Mouse (Mus musculus) CH12.LX (cell line): ENCODE measurements around the gene Zfp54.
A peak's percentile ranks its signal among the peaks of the same experiment; 100 is the strongest.

Experiments
- BHLHE40 ChIP-seq: IDR thresholded peaks from 2 replicates; pipeline ENCODE4 v1.6.1; 2011; ENCODE audit warnings: mild to moderate bottlenecking, low read depth, low read length, improper control_type of control experiment
- CTCF ChIP-seq, 2 experiments: IDR thresholded peaks in 1 of 2; conservative IDR thresholded peaks in 1 of 2; 2 replicates each; pipeline ENCODE4 v1.5.1; 2011 to 2012; ENCODE audit warnings: low read depth in 2 of 2, low read length in 2 of 2, improper control_type of control experiment in 1 of 2, inconsistent platforms in 1 of 2, mild to moderate bottlenecking in 1 of 2, moderate library complexity in 1 of 2
- EP300 ChIP-seq: IDR thresholded peaks from 2 replicates; pipeline ENCODE4 v1.6.1; 2011; ENCODE audit warnings: low read length, improper control_type of control experiment
- JUND ChIP-seq: conservative IDR thresholded peaks from 2 replicates; pipeline ENCODE4 v1.6.1; 2011; ENCODE audit warnings: low read depth, low read length, improper control_type of control experiment
- MEF2A ChIP-seq: IDR thresholded peaks from 2 replicates; pipeline ENCODE4 v1.6.1; 2014; ENCODE audit warnings: low read depth, mild to moderate bottlenecking, inconsistent platforms, low read length, improper control_type of control experiment, borderline replicate concordance
- NRF1 ChIP-seq: IDR thresholded peaks from 2 replicates; pipeline ENCODE4 v1.6.1; 2014; ENCODE audit warnings: low read depth, mild to moderate bottlenecking, inconsistent platforms, low read length, improper control_type of control experiment, moderate library complexity
- POLR2A ChIP-seq: IDR thresholded peaks from 2 replicates; pipeline ENCODE4 v1.6.1; 2011; ENCODE audit warnings: low read depth, mild to moderate bottlenecking, improper control_type of control experiment, low read length
- POLR2AphosphoS2 ChIP-seq: IDR thresholded peaks from 2 replicates; pipeline ENCODE4 v1.6.1; 2011; ENCODE audit warnings: low read depth, low read length, improper control_type of control experiment
- RCOR1 ChIP-seq: conservative IDR thresholded peaks from 2 replicates; pipeline ENCODE4 v1.6.1; 2012; ENCODE audit warnings: low read depth, mild to moderate bottlenecking, inconsistent platforms, low read length, improper control_type of control experiment
- SMC3 ChIP-seq: IDR thresholded peaks from 2 replicates; pipeline ENCODE4 v1.6.1; 2011; ENCODE audit warnings: low read depth, low read length, improper control_type of control experiment
- USF1 ChIP-seq: IDR thresholded peaks from 2 replicates; pipeline ENCODE4 v1.6.1; 2014; ENCODE audit warnings: low read depth, mild to moderate bottlenecking, inconsistent platforms, low read length, improper control_type of control experiment
- ZMIZ1 ChIP-seq: IDR thresholded peaks from 2 replicates; pipeline ENCODE4 v1.6.1; 2012; ENCODE audit warnings: low read depth, mild to moderate bottlenecking, inconsistent platforms, low read length, improper control_type of control experiment

DNA sequence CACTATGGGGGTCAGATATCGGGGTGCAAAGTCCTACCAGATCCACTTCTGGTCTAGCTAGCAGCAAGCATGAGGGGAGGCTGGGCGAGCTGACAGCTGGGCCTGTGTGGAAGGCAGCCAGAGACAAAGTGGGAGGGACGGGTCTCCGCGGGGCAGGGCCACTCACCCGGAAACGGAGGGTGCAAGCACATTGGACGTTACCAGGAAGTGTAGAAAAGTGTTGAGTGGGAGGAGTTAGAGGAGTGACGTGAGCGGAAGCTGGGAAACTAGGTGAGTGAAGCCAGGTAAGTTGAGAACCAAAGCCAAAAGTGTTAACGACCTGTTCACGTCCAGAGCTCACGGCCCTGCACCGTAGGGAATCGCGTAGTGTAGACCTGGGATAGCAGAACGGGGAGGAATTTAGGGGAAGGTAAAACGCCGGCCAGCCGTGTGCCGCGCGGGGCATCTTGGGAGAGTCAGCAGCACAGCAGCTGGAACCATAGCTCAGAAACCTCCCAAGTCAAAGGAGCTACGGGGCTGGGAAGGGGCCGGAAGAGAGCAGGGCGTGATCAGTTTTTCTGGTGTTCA is 27.2 kb downstream of the Zfp54 start, which contains the start of gene Zfp51:
- TF ChIP-seq CTCF (conservative IDR thresholded peaks at IDR 0.05 in 1 of 2, IDR thresholded peaks at IDR 0.05 in 1 of 2; ENCODE audit: low read depth in 2 of 2, low read length in 2 of 2) (no peak), POLR2A (peak; percentile 85), EP300 (0 out of 2 replicates have a peak, but pooled peaks have one; percentile 37), POLR2AphosphoS2 (0 out of 2 replicates have a peak, but pooled peaks have one; percentile 41), MEF2A (peak; percentile 51; the same call in 1 of the 2 replicates), ZMIZ1 (no peak), RCOR1 (peak; percentile 80; the same call in 1 of the 2 replicates), NRF1 (peak; percentile 32; the same call in 1 of the 2 replicates), USF1 (no peak), BHLHE40 (no peak), SMC3 (no peak; the same call in 1 of the 2 replicates), JUND (no peak; the same call in 1 of the 2 replicates)
